Mouse (Mus musculus) left cerebral cortex, adult 11 months (tissue): ENCODE measurements at regions not wholly inside any gene's neighbourhood (a gene's known extent, or its start where the extent isn't known, plus 50 kb on each side); places are given as distances from the start of the nearest gene placed in this dataset.

ENCODE experiments used
- DNase-seq: peaks from one replicate; pipeline ENCODE4 v3.0.0; 2022; ENCODE audit warnings: low spot score

DNA sequence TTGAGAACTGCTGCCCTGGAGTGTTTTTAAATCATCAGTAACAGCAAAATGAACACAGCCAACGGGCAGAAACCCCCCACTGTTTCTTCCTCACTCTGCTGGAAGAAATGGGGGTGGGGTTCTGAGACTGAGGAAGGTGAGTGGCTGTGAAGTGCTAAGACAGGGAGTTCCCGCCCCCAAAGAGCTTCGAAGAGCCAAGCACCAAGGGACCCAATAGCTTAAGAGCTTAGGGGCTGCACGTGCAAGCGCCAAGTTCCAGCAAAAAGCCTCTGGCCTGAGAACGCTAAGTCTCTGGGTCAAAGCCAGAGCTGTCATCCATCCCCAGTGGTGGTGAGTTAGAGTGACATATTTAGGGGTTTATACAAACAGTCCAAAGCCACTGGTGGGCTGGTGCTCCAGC lies 55.1 kb upstream of the Pcbd1 start:
- no peak for DNase-seq

DNA sequence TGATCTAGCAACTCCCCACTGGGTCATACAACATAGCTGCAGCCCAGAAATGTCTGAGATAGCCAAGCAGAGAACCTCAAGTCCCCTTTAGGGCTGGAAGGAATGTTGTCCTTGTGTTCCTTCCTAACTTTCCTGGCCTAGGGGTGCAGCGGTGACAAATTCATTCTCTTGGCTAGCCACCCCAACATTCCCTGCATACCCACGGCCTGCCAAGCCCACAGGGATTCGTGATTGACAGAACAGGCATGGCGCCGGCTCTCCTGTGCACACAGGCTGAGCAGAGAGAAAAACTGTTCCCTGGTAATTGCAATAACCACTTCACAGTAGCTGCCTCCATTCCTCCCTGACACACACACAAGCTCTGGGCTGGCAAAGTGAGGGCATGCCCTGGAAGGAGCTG lies 60.5 kb upstream of the Pcbd1 start:
- DNase-seq, result no peak

- no peak for DNase-seq
These were observed 61.9 kb upstream of the Pcbd1 start for GRCm38 (mm10) chr10:61027215-61027614.

DNA sequence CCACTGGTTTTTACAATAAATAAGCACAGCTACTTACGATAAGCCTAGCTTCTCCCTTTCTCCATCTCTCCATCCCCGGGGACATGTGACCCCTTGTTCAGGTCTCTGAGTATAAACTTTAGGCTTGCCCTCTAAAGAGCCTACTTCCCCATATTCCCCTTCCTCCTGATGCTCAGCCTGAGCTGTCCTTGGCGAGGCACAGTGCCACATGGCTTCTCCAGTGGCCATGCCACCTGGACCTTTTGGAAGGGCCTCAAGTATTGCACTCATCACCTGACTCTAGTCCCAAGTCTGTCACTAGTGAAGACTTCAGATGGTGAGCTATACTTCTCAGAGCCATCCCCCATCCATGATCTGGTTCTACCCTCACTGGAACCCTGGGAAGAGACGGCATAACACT lies 64.1 kb upstream of the Pcbd1 start:
- no peak for DNase-seq

GRCm38 (mm10) chr10:61024166-61024565 lies 65.0 kb upstream of the Pcbd1 start:
- DNase-seq, result no peak

GRCm38 (mm10) chr10:61023431-61023830 lies 65.7 kb upstream of the Pcbd1 start:
- DNase-seq, result no peak

GRCm38 (mm10) chr10:61019566-61019965 lies 69.6 kb upstream of the Pcbd1 start:
- no peak for DNase-seq

DNA sequence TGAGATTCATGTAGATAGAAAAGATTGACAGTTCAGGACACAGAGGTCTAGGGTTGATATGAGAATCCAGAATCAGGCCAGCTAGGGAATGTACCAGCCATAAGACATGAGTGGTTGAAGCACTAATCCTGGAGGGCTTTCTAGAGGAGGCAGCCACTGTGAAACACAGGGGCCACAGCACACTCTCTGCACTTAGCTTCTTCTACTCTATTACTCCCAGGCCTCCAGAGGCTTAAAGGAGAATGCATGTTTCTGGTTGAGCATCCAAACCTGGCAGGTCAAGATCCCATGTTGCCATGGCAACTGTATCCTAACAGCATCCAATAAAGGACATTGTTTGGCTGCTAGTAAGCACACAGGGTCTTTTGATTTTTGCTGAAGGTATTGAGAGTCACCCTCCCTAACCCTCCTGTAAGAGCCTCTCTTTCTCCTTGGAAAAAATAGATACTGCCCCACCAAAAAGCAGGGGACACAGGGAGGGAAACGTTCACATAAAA lies 76.9 kb upstream of the Pcbd1 start:
- DNase-seq, result no peak

DNA sequence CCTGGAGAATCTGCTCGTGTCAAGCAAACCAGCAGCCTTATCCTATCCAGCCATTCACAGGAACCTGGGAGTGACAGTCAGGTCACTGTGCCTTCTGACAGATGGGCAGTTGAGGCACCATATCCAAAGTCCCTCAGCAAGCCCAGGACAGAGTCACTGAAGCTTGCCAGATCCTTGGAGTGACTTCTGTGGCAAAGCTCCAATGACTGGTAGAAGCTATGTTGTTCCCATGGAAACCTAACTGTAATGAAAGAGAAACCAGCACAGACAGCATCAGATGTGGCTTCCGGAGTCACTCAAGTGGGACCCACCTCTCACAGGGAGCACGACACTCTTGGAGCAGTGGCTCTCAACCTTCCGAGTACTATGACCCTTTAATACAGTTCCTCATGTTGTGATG lies 78.4 kb upstream of the Pcbd1 start:
- no peak for DNase-seq

DNA sequence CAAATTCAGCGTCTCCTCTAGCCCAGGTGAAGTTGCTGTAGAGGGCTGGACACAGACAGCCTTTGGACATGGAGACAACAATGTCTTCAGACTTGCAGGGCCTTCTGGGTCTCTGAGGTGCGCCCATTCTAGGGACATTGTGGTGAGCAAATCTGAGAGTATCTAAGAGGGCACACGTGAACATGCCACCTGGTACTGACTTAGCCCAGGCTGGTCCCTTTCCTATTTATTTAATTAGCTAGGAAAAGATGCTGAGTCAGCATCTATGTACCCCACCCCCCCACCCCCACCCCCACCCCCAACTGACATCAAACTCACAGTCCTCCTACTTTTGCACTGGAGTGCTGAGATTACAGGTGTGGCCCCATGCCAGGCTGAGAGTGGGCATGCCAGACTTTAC lies 81.7 kb upstream of the Pcbd1 start:
- DNase-seq, result no peak

- no peak for DNase-seq
These were observed 87.4 kb upstream of the Pcbd1 start for GRCm38 (mm10) chr10:61001745-61002160.

DNA sequence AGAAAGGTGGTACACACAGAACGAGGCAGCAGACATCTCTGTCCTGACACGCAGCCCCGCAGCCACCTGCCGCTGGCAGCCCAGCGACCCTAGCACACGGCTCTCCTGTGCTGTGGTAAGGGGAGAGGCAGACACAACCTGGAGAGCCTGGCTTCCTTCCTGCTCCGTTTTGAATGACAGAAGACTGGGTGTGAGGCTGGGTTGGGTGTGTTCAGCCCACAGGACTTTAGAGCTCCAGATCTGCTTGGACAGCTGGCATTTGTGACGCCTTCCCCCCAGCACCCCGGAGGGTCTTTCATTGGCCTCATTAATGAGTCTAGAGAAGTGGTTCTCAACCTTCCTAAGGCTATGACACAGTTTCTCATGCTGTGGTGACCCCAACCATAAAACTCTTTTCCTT lies 91.7 kb upstream of the Pcbd1 start:
- no peak for DNase-seq

GRCm38 (mm10) chr10:60995908-60996640 lies 93.1 kb upstream of the Pcbd1 start:
- DNase-seq, result peak; percentile 12

GRCm38 (mm10) chr10:60985109-60985576 lies 104.0 kb upstream of the Pcbd1 start:
- DNase-seq, result no peak

DNA sequence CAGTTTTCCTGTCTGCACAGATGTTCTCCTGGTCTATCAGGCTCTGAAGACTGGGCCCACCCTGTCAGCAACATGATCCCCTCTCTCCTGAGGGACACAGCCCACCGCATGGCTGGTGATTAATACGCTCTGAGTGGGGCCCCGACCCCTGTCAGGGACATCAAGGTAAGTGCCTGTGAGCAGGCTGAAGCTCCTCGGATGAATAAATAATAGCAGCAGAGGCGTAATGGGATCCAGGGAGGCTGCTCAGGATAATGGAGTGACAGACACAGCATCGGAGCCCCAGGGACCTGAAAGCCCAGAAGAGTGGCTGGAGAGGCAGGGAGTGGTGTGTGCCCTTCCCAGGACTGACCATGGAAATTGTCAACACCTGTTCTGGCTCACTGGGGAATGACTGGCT lies 107.4 kb upstream of the Pcbd1 start:
- no peak for DNase-seq

- no peak for DNase-seq
These were observed 115.5 kb upstream of the Pcbd1 start for GRCm38 (mm10) chr10:60973615-60974014.

DNA sequence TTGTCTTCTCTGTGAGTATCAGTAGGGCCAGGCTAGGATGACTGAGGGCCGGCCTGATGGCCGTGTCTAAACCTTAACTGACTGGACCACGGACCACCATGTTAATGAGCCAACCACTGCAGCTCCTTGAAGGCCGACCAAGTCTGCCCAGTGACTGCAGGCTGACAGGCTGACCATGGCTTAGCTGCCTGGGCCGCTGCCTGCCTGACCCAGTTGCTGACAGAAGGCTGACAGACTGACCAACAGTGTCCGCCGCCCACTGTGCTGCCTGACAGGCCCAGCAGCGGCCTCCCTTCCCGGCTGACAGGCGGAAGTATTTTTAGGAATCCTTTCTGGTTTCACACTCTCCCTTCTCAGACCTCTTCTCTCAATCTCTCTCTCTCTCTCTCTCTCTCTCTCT lies 124.3 kb upstream of the Pcbd1 start:
- DNase-seq, result no peak

DNA sequence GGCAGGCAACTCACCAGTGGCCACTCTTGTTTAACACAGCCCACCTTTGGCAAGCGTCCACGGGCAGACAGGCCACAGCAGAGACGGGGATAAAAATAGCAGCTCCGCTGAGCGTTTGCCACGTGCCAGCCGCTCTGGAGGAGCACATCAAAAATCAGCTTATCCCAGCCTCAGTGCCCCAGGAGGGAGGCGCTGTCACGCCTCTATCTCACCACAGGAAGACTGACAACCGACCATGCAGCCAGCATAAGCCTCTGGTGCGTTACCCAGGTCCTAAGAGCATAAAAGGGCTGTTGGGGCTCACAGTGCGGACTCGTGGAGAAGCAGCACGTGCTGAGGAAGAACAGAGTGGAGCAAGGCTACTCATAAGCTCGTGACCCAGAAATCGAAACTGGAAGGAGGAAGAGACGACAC lies 126.4 kb upstream of the Unc5b start:
- no peak for DNase-seq

DNA sequence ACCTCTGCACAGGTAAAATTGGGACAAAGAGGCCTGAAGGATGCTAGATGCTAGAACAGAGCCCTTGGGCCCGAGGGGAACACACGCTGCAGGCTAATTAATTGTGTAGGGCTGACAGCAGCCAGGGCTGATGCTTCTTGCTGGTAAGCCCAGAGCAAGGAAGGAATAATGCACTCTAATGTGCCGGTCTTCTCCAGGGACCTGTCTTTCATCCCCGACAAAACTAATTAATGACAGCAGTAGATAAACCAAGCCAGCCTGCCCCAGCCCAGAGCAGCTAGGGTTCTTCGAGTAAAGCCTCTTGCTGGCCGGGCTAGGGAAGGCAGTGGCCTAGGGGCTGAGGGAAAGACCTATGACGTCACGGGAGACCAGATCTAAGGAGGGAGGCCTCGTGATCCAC lies 124.1 kb upstream of the Unc5b start:
- no peak for DNase-seq

GRCm38 (mm10) chr10:60952495-60952894 lies 121.1 kb upstream of the Unc5b start:
- DNase-seq, result no peak

DNA sequence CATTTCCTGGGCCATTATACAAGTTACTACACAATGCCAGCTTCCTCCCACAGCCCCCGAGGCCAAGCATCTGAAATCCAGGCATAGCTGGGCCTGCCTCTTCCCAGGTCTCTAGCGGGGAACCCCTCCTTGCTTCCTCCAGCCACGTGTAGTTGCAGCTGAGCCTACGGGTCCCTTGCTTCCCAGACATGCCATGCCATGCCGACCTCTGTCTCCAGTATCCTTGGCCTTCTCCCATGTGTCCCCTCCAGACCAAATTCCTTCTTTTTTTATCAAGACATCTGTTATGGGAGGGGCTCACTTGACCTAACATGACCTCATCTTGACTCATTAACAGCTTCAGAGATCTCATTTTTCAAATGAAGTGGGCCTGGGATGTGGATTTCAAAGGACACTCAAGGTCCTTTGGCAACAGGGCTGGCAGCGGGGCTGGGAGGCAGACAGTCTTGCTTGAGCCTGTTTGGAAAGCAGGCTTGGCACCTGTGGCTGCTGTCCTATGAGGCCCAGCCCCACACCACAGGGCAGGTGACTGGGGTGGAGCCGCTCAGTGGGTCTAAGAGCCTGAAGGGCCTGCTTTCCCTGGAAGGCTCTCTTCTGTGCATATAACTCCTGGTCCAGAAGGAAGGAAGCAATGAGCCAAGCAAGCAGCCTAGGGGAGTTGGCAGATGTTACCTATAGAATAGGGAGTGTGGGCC lies 117.7 kb upstream of the Unc5b start:
- DNase-seq, result no peak

DNA sequence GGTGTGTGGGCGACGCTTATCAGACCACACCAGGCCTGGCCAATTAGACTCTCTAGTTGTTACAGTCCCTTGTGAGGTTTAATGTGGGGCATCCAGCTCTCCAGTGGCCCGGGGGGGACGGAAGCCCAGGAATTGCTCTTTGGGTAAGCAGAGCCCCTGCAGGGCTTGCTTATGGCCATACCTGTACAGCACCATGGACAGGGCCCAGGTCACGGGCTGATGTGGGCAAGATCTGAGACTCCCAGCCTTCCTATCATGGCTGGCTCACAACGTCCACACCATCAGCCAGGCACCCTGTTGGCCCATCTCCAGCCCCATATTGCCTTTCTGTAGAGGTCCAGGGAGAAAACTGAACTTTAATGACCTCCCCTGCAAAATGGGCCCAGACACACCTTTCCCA lies 111.7 kb upstream of the Unc5b start:
- DNase-seq, result no peak

GRCm38 (mm10) chr10:60938749-60939148 lies 107.4 kb upstream of the Unc5b start:
- no peak for DNase-seq

DNA sequence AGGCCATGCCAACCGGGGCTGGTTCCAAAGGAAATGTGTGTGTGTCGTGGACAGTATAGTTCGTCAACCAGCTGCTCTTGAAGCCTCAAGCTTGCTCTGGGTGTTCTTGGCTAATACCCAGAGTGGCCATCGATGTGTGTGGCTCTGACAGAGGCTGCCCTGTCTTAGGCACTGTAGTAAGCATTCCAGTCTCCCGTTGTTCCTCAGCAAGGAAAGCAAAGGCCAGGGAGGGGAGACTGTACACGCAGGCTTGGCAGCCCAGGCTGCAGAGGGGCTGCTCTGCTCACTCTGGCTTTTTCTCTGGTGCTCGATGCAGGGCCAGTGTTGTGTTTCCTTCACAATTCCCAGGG lies 106.1 kb upstream of the Unc5b start:
- no peak for DNase-seq
